Mouse (Mus musculus) urinary bladder, postnatal 25 days (tissue): ENCODE measurements around the gene Elmo1.

ENCODE experiments used
- DNase-seq: peaks from one replicate; pipeline ENCODE4 v3.0.0; 2022; ENCODE audit warnings: low spot score

Gene Elmo1

DNA sequence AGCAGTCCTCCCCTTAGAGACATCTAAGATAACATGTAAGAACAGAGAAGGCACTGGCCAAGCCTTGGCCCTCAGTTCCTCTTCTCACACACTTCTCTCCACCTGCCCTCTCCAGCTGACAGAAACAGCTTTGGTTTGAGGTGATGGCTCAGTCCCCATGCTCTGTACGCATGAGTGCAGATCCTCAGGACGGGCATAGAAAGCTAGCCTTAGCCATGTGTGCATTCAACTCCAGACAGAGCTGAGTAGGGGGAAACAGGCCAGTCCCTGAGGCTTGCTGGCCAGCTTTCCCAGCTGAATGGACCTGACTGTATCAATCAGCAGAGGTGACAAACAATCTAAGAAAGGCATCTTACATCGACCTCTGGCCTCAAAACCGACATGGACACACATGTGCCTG lies 435.4 kb downstream of the Elmo1 start:
- no peak for DNase-seq

- no peak for DNase-seq
Observed at GRCm38 (mm10) chr13:20537053-20537452, 446.7 kb downstream of the Elmo1 start.

DNA sequence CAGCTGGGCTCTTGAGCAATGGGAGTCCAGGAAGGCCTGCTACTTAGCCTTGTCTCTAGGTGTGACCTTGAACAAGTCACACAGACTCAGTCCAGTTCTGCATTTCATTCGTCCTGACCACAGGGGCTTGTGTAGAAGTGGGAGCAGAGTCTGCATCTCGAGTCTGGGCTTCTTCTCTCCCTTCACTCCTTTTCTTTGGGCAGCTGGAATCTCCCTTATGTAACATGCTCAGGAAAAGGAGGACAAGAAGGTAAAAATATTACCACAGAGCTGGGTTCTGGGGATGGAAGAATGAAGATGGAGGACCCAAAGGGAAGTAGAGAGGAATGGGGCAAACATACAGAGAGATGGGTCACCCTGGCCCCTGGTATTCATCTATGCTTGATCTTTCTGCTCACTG lies 447.1 kb downstream of the Elmo1 start:
- DNase-seq = no peak

DNA sequence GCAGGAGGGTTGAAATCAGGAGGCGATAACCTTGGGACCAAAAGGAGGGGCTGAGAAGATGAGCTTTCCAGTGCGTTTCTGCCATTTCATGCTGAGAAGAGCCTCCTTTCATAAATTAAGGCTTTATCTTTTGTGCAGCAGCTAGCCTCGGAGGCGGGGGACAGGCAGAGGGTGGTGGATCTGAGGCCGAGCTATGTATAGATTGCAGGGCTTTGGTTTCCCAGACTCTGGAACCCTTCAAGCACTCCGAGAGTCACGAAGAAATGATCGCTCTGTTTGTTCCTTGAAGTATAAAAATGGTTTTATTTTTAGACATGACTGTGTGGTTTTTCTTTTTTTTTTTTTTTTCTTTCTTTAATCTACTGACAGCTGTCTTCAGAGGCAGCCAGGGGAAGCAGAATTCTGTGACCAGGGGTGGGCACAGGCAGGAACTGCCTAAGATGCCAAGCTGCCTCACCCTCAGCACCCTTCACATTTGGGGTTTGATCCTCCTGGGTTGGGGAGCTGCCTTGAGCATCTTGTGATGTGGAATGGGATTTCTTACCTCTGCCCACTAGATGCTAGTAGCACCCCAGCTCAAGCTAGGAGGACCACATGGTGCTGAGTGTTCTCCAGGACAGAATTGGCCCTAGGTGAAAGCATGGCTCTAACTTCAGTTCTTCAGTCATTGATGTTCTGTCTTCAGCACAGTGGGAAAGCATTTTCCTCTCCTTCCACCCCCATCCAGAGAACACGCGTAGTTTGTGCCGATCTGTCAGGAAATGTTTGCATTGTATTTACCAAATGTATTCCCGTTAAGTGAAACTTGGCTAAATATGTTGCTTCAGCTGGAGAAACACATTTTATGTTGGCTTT lies 448.0 kb downstream of the Elmo1 start:
- no peak for DNase-seq

DNA sequence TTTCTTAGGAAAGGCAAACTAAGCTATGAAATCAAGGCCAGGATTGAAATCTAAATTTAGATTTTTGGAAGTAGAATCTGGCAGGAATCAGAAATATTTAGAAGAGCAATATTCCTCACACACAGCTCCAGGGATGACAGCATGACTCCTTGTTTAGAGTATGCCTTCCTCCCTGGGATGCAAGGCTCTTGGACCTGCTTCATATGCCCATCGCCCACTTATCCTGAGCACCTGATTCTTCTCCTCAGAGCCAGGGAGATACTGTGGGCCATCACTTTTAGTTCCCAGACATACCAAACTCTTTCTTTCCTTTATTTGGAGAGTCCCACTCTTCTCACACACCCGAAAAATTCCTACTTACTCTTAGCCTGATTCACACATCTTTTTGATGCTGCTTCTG lies 449.2 kb downstream of the Elmo1 start:
- no peak for DNase-seq

DNA sequence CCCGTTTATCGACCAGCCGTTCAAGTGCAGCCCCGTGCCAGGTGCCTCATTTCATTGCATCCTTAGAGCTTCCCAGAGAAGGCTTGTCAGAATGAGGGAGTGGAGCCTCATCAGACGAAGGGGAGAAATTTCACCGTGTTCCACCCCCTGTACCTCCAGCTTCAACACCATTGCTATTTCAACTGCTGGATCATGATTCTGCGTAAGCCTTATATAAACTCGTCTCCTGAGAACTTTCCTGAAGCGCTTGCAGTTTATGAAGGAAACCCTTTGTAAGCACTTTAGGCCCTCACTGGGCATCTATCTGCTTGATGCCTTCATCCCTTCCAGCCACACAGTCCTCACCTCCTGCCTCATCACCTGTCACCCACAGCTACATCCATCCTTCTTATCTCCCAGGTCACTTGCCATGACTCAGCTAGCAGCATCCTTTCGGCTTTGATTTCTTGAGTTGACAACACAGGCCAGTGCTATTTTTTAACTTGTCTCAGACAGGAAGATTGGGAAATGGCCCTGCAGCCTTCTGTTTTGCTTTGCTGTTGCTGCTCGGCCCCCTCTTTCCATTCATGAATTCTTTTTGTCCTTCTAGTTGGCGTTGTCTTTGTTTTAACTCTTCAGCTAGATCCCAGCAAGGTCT lies 456.3 kb downstream of the Elmo1 start:
- no peak for DNase-seq

DNA sequence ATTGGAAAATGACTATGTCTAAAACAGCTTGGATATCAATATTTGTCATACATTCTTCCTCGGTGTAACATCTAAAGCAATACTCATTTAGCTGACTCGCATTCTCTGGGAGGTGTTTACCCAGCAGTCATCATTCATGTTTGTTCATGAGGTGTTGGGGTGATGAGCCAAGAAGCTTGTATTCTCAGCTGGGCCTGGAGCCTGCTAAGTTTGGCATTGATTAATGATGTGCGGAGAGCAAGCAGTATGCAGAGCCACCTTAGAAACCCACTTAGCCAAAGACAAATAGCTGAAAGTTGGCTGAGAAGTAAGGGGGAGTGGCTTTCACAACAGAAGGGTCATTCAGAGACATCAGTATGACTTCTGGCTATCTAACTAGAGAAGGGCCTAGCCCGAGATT lies 459.6 kb downstream of the Elmo1 start:
- no peak for DNase-seq

- DNase-seq = no peak
Observed at GRCm38 (mm10) chr13:20551559-20551958, 461.2 kb downstream of the Elmo1 start.

GRCm38 (mm10) chr13:20555853-20556452 lies 465.6 kb downstream of the Elmo1 start:
- no peak for DNase-seq

GRCm38 (mm10) chr13:20556739-20557138 lies 466.3 kb downstream of the Elmo1 start:
- DNase-seq = no peak

- no peak for DNase-seq
Observed at GRCm38 (mm10) chr13:20557156-20557555, 466.8 kb downstream of the Elmo1 start.

- DNase-seq = no peak
Observed at GRCm38 (mm10) chr13:20558376-20558775, 468.0 kb downstream of the Elmo1 start.

DNA sequence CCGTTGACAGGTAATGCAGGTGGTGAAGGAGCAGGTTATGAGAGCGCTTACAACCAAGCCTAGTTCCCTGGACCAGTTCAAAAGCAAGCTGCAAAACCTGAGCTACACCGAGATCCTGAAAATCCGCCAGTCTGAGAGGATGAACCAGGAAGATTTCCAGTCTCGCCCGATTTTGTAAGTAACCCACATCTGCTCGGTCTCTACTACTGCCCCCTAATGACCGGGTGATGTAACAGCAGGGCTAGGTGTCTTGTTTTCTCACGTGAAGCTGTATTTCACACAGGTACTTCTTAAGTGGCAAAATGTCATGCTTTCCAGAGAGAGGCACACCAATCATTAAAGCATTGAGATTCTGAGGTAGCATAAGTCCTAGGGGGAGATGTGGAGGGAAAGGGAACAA lies 474.0 kb downstream of the Elmo1 start:
- DNase-seq = no peak

DNA sequence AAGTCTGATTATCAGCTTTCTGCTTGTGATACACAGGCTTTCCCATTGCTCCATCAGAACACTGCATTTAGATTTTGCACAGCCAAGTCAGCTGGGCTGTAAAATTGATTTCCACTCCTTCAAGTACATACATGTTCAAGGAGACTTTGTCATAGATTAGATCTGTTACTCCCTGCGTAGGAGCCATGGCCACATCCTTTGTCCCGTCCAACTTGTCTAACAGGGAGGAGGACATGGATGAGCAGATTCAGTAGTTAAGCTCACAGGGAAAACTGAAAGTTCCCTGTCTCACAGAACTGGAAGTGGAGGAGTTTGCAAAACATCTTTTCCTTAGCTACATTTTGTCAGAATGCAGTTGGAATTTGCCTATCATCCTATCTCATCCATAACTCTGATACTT lies 484.8 kb downstream of the Elmo1 start:
- DNase-seq = no peak

DNA sequence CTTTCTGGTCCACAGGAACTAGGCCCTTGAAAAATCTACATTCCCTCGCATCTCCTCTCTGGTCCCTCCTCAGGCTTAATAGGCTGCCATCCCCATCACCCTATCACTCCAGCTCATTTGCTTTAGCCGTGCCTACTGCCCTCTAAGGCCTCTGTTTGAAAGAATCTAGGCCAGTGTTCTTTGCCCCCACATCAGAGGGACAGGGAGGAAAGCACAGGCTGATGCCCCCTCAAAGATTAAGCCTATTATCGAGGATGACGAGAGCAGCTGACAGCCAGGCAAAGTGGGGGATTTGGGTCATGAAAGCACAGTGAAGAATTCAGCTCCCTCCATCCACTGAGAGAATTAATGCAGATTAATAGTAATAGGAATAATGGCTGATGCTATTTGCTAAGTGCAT lies 495.5 kb downstream of the Elmo1 start:
- DNase-seq = no peak

GRCm38 (mm10) chr13:20586462-20586861 lies 496.1 kb downstream of the Elmo1 start:
- no peak for DNase-seq

DNA sequence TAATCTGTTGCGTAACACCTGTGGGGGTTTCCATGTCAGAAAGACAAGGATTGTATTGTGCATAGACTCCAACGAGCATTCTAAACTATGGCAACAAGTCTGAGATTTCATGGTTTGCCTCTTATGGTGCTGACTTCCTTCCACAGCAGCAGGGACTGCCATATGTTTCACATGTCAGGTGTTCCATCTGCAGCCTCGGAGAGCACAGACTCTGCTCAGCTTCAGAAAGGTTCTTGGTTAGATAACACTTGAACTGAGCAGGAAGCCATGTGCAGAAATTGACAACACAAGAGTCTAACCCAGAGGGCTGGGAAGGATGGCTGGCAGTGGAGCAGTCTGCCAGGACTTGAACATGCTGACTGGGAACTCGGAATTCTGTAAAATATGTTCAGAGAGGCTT lies 500.6 kb downstream of the Elmo1 start:
- DNase-seq = no peak

GRCm38 (mm10) chr13:20597307-20597706 lies 506.9 kb downstream of the Elmo1 start:
- DNase-seq = no peak

- DNase-seq = no peak
Observed at GRCm38 (mm10) chr13:20598618-20599017, 508.2 kb downstream of the Elmo1 start.

DNA sequence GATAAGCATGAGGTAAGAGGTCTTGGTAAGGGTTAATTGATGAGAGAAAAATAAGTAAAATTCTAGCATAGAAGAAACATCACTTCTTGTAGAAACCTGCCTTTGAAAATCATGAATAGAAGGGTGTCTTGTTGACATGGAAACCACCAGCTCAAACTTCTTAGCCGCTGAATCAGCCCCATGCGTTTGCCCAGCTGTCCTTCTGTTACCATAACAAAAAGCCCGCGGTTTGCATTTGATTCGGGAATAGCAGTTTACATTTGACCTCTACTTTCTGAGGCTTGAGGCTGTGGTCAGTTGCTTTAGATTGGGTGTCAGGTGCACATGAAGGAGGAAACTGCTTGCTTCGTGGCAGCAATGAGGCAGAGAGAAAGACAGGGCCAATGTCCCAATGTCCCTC lies 509.9 kb downstream of the Elmo1 start:
- no peak for DNase-seq

- DNase-seq = no peak
Observed at GRCm38 (mm10) chr13:20601421-20601820, 511.0 kb downstream of the Elmo1 start.

- DNase-seq = no peak
Observed at GRCm38 (mm10) chr13:20606891-20607290, 516.5 kb downstream of the Elmo1 start.

DNA sequence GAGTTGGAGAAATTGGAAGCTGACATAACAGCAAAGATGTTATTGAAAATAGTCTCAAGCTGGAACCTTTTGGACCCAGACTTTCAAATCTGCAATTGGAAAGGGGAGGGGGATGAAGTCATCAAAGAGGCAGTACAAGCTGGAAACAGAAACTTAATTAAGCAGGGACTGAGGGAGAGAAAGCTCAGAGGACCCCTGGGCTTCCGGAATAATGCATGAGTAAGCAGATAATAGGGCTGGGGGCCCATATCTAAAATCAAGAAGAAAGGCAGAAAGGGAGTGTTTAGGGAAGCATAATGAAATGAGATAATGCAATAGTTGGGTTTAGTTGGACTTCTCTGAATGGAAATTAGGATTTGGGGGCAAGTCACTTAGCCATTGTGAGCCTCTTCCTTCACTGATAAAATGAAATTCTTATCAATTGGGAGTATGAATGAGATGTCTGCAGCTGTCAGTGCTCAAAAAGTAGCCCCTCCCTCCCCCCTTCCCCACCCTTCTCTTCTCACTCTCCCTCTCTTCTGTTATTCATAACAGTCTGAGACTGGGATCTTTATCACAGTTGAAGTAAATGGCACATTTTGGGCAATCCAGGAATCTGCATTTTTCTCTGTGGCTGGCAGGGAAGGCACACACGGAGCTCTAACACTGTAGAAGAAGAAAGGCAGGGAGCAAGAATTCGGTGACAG lies 518.8 kb downstream of the Elmo1 start:
- no peak for DNase-seq
